Comparison of ENCODE assay signal across 10 mouse cellular contexts in genomic region chr5:29479198-29479593, GRCm38 (mm10). TPM values are rescaled to one million over a fixed set of nuclear protein-coding genes. Genes with fewer than 3 reads are reported as not detected.
DNase-seq lines count a peak whose midpoint lies in the region; ATAC-seq lines count a peak whose summit lies in the region.
"Had no signal": no experiment of that assay in that cellular context is flagged by ENCODE, and none has a peak within 500 bp of the region (broad histone marks: within the 10 kb centered on the region; RNA-seq: fewer than 3 reads in every experiment).

No protein-coding gene starts in this region.

- peak overlapping the region; percentile 12; the same call in 1 of the 2 replicates for H3K4me3 ChIP-seq in heart, embryonic 12.5 days
- no peak overlapping the region for H3K4me3 ChIP-seq in heart, embryonic 11.5 days (ENCODE audit: low read depth, low read length)
- peak overlapping the region; percentile 50 for H3K4me3 ChIP-seq in intestine, embryonic 15.5 days (replicated peaks)

- ATAC-seq in heart, embryonic 12.5 days (ENCODE audit: insufficient number of reproducible peaks, low FRiP score), result no peak
- no peak for ATAC-seq in heart, embryonic 11.5 days (replicated peaks; ENCODE audit: insufficient number of reproducible peaks, low FRiP score, low TSS enrichment)
- ATAC-seq in intestine, embryonic 15.5 days, result peak; percentile 52

- H3K9me3 ChIP-seq in heart, embryonic 12.5 days (replicated peaks), result no peaks in the 10 kb centered on the region
- no peaks in the 10 kb centered on the region for H3K9me3 ChIP-seq in heart, embryonic 11.5 days (replicated peaks; ENCODE audit: control insufficient read depth, low read length)
- no peaks in the 10 kb centered on the region for H3K9me3 ChIP-seq in intestine, embryonic 15.5 days

- peaks cover 99% of the 10 kb centered on the region for H3K27me3 ChIP-seq in heart, embryonic 12.5 days (replicated peaks)
- H3K27me3 ChIP-seq in heart, embryonic 11.5 days (ENCODE audit: control insufficient read depth, insufficient read depth, low read length), result peaks cover 98% of the 10 kb centered on the region
- peaks cover 80% of the 10 kb centered on the region for H3K27me3 ChIP-seq in intestine, embryonic 15.5 days (replicated peaks)

- peak overlapping the region; percentile 87; the same call in 1 of the 2 replicates for H3K4me2 ChIP-seq in heart, embryonic 12.5 days
- H3K4me2 ChIP-seq in heart, embryonic 11.5 days, result no peak overlapping the region
- H3K4me2 ChIP-seq in intestine, embryonic 15.5 days (replicated peaks), result peak overlapping the region; percentile 79

- no peaks in the 10 kb centered on the region for H3K36me3 ChIP-seq in heart, embryonic 12.5 days
- no peaks in the 10 kb centered on the region for H3K36me3 ChIP-seq in heart, embryonic 11.5 days (ENCODE audit: control insufficient read depth, insufficient read depth, low read length)
- H3K36me3 ChIP-seq in intestine, embryonic 15.5 days, result no peaks in the 10 kb centered on the region

- peak; percentile 66 for DNase-seq in adrenal gland, postnatal 14 days
- DNase-seq in lung, postnatal 36 days, result peak; percentile 13
- peak; percentile 14 for DNase-seq in testis, postnatal 14 days (ENCODE audit: low spot score)
- no peak for DNase-seq in T-cell, adult 2 months (ENCODE audit: low spot score)
- DNase-seq in frontal cortex, postnatal 36 days (ENCODE audit: low spot score in 2 of 2), result no peak

- no peak overlapping the region for H3K27ac ChIP-seq in heart, embryonic 12.5 days (ENCODE audit: poor library complexity, severe bottlenecking)
- no peak overlapping the region for H3K27ac ChIP-seq in heart, embryonic 11.5 days (ENCODE audit: low read depth, low read length)
- no peak overlapping the region for H3K27ac ChIP-seq in intestine, embryonic 15.5 days

- peaks cover 21% of the 10 kb centered on the region for H3K4me1 ChIP-seq in heart, embryonic 12.5 days (replicated peaks)
- peaks cover 8% of the 10 kb centered on the region for H3K4me1 ChIP-seq in heart, embryonic 11.5 days (ENCODE audit: control insufficient read depth, insufficient read depth, low read length)
- H3K4me1 ChIP-seq in intestine, embryonic 15.5 days (replicated peaks), result peaks cover 16% of the 10 kb centered on the region; the same call in 1 of the 2 replicates

- H3K9ac ChIP-seq in heart, embryonic 12.5 days, result no peak overlapping the region
- no peak overlapping the region for H3K9ac ChIP-seq in heart, embryonic 11.5 days (ENCODE audit: low read depth, low read length)
- peak overlapping the region; percentile 39; the same call in 1 of the 2 replicates for H3K9ac ChIP-seq in intestine, embryonic 15.5 days

- WGBS in heart, embryonic 12.5 days, result 1% methylated on average over 14 of the region's 14 CpGs
- WGBS in heart, embryonic 11.5 days (ENCODE audit: insufficient replicate concordance), result 2% methylated on average over 14 of the region's 14 CpGs
- under 1% methylated on average over 14 of the region's 14 CpGs for WGBS in intestine, embryonic 15.5 days

RNA-seq across cellular contexts. Expression of gene Mnx1, which starts 0.9 kb away (rescaled TPM):
- 0.08 TPM in 1 of 2 replicates, not detected in the other for polyA plus RNA-seq in heart, embryonic 12.5 days (2016; fragmentation: Nextera tagmentation; extraction: Ambion mirVana)
- not detected in 2 replicates for polyA plus RNA-seq in heart, embryonic 11.5 days (2014; fragmentation: Nextera tagmentation; extraction: Ambion mirVana)
- not detected in 2 replicates for total RNA-seq in adrenal gland, postnatal 14 days (2021)
- polyA plus RNA-seq in intestine, embryonic 15.5 days (2015; fragmentation: Nextera tagmentation; extraction: Ambion mirVana), result 1.4 and 1.5 TPM in 2 replicates
- total RNA-seq: gastrocnemius, postnatal 4 days; MEL had no signal

RNA-seq across cellular contexts. Expression of gene Nom1, which starts 44.7 kb away (rescaled TPM):
- 19.0 and 23.6 TPM in 2 replicates for polyA plus RNA-seq in heart, embryonic 12.5 days (2016; fragmentation: Nextera tagmentation; extraction: Ambion mirVana)
- 14.9 and 18.1 TPM in 2 replicates for polyA plus RNA-seq in heart, embryonic 11.5 days (2014; fragmentation: Nextera tagmentation; extraction: Ambion mirVana)
- total RNA-seq in adrenal gland, postnatal 14 days (2021), result 27.7 and 32.4 TPM in 2 replicates
- 28.0 and 31.0 TPM in 2 replicates for polyA plus RNA-seq in intestine, embryonic 15.5 days (2015; fragmentation: Nextera tagmentation; extraction: Ambion mirVana)

Comparison
In these comparisons a context has a peak if more than half of its experiments do, and no peak if none do; other contexts are left out.
1. DNase-seq: peak in adrenal gland, postnatal 14 days (single experiment), lung, postnatal 36 days (single experiment) and testis, postnatal 14 days (single experiment); none in T-cell, adult 2 months (single experiment) and frontal cortex, postnatal 36 days (0 of 2).